Mouse (Mus musculus) right cerebral cortex, postnatal 10 days (tissue): ENCODE results near the gene Actr5.
A peak's percentile ranks its signal among the peaks of the same experiment; 100 is the strongest.

ENCODE experiments used
- DNase-seq, 2 experiments: peaks; one replicate each; pipeline ENCODE4 v3.0.0; 2021; ENCODE audit warnings: low spot score in 2 of 2

Gene Actr5

DNA sequence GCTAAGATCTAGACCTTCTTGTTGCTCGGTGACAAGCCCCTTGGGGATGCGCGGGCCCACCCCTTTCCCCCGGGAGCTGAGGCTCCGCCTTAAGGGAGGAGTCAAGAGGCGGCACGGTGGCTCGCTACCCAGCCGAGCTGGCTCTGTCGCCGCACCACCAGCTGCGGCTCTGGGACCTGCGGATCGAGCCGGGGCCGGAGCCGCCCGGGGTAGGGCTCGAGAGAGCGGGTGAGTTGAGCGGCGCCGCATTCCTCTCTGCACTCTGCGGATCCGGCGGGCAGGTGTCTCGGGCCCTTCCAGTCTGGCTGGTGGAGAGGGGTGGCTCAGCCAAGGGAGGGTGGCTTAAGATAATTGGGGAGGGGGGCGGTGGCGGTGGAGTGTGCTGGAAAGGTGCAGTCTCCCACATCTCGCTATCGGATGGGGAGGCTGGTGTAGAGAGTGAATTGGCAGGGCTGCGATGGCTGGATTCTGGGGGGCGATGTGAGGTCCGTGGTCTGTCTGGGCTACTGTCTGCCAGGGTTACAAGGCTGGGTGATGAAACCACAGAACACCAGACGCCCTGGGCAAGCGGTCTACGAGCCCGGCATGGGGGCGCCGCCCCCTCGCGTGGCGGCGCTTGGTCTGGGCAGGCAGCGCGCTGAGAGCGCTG is 42.5 kb downstream of the Actr5 start:
- peak; percentile 82 to 85 for DNase-seq

DNA sequence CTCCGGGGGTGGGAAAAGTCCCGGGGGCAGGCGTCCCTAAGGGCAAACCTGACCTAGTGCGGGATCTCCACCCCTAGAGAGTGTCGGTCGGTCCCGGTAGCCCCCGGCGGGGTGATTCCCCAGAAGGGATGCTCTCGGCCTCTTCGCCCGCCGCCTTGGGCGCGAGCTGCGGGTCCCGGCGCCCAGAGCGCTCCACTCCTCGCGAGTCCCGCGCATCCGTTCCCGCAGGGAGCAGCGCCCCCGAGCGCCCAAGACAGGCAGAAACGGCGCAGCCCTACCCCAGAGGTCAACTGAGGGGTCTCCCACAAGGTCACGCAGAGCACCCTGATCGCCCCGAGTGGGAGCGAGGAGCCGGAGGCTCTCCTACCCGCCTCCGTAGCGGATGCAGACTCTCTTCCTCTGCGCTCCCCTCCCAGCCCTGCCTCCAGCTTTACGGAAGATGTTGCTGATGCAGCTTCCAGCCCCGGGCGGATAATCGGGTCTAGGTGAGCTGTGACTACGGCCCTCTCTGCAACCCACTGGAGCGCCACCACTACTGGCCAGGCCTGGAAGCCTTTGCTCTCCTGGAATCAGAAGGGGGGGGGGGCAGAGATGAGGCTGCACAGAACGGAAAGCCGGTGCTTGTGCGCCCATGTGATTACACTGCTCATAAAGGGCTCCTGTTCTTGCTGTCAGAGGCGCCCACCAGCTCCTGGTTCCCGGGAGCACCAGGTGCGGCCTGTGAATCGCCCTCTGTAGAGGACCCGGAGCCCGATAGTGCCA is 43.2 kb downstream of the Actr5 start:
- peak; percentile 72 to 80 for DNase-seq

- no peak for DNase-seq
These were observed 43.8 kb downstream of the Actr5 start for GRCm38 (mm10) chr2:158668433-158669010.

DNA sequence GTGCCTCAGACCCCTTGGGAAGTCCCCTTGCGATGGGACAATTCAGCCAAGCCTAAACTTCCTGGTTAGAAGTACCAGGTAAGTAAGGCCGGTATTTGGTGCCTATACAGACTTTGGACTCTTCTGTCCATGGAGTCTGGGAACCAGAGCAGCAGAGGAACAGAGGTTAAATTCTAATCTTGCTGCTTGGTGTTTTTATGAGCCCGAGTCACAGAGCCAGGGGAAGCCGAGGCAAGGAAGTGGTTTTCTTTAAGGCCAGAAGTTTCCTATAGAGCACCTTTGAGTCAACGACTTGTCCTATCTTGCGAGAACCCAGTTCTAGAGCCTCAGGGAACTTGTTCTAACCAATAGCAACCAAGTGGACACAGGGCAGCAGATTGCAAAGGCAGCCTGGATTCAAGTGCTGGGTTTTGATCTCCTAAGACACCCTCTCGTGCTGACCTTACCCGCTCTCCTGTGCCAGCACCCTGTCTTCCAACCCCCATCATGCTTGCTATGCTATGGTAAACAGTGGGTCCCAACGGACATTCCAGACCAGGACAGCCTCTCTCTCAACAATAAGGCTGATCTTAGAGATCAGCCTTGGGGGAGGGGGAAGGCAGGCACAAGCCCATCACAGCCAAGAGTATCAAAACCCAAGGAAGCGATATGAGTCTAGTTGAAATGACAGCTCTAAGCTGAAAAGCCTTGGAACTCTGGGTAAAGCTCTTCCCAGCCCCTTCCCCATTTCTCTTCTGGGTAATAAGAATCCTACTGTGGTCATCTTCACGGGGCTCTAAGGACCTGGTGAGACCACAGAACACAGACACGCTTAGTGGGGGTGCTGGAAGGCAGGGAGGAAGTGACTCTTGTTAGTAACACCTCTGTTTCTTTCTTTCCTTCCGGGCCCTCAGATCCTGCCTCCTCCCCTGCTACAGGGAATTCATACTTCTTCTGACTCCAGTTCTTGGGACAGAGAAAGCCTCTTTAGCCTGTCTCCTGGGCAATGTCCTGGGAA is 44.8 kb downstream of the Actr5 start:
- no peak for DNase-seq

- DNase-seq: no peak
These were observed 45.9 kb downstream of the Actr5 start for GRCm38 (mm10) chr2:158670571-158670970.

- peak; percentile 60 to 63 for DNase-seq
These were observed 48.1 kb downstream of the Actr5 start for GRCm38 (mm10) chr2:158672829-158673228.

- peak; percentile 56 to 69 for DNase-seq
These were observed 48.8 kb downstream of the Actr5 start for GRCm38 (mm10) chr2:158673493-158673892.

GRCm38 (mm10) chr2:158674131-158674530 is 49.4 kb downstream of the Actr5 start:
- no peak for DNase-seq

DNA sequence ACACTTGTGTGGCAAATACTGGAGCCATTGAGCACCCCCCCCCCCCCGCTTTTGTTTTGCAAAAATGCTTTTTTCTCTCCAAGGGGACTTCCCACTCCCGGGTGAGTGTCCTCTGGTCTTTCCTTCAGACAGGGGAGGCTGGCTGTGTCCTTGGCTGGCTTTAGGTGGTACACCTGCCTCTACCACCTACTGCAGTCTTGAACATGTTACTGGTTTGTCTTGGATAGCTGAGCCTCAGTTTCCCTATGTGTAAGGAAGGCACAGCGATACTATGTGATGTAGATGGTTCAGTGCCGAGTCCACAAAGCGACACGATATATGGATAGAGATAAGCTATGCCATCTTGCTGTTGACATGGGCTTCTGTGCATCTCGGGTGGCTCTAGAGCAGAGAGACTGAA is 50.1 kb downstream of the Actr5 start:
- no peak for DNase-seq

DNA sequence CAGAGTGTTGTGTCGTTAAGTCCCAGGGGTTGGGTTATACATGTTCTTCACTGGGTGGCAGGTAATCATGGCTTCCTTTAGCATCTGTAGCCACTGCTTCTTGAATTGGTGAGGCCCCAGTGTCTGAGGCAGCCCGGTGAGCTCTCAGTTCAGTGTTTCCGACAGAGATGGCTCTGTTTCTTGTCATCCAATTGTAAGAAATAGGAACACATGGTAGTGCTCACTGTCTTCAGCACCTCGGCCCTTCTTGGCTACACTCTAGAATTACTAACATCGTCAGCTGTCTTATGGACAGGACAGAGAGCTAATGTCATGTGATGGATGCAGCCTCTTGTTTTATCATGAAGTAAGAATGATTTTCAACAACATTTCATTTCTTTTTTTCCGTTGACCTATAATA is 50.5 kb downstream of the Actr5 start:
- DNase-seq: no peak

DNA sequence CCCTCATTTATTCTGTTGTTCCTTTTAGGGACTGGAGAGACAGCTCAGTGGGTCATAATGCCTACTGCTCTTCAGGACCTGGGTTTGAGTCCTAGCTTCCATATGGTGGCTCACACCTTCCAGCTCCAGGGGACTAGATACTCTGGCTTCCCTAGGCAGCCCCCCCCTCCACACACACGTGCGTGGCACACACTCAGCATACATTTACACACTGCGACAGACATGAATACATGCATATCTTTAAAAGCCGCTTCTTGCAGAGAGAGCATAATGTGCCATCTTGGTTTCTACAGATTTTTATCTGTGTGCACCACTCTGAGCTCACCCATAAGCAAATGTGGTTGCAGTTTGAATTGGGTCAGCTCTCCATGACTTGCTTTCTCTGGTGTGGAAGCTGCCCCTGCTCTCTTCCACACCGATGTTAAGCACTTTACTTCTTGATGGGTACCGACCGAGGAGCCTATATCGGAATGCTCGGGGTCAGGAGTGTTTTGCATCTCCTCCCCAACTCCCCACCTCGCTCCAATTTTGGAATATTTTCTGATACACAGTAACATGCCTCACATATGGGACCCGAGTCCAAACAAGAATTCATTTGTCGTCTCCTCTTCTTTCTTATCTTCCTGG is 51.3 kb downstream of the Actr5 start:
- DNase-seq: no peak

- DNase-seq: no peak
These were observed 53.3 kb downstream of the Actr5 start for GRCm38 (mm10) chr2:158677946-158678345.

DNA sequence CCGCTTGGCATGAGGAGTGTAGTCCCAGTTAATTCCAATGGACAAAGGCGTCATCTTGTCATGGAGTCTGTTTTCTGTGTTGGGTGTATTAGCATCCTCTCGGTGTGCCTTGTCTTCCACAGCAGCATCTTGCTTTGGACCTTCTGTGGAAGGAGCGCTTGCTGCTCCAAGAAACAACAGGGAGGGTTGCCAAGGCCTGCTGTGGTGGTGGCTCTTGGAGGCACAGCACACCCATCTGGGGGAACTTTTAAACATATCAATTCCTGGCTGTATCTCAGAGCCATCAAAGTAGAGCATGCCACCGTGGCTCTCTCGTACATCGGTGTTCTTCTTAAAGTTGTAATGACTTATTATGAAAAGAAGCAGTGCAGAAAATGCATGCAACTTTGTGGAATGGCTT is 54.4 kb downstream of the Actr5 start:
- peak in 1 of 2 experiments; percentile 43 for DNase-seq

- no peak for DNase-seq
These were observed 55.7 kb downstream of the Actr5 start for GRCm38 (mm10) chr2:158680357-158680889.

DNA sequence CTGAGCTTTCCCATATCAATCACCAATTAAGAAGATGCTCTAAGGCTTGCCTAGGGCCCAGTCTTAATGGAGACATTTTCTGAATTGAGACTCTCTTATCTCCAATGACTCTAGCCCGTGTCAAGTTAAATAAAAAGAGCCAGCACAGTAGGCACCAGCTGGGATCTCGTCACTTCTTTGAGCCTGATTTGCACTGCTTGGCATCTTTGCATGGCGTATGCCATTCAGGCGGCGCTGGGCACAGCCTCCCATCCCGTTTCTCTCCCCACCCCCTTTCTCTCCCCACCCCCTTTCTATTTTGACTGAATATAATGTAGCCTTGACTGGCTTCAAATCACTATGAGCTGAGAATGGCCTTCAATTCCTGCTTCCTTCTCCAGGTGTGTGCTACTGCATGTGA is 57.0 kb downstream of the Actr5 start:
- DNase-seq: no peak

GRCm38 (mm10) chr2:158682344-158683037 is 57.8 kb downstream of the Actr5 start:
- DNase-seq: no peak

DNA sequence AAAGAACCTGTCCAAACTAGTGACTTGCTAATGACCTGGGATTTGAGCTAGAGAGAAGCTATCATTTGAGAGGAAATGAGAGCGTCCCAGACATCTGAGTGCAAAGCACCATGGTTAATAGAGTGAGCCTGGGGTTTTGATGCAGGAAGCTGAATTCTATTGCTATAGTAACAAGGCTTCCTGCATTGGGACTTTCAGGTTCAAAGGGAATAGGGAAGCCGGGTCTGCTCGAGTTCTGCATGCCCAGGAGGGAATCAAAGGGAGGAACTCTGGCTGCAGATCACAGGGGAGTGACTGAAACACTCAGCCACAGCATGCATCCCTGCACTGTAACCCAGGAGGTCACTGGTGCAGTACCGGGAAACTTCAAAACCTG is 58.3 kb downstream of the Actr5 start:
- DNase-seq: no peak

GRCm38 (mm10) chr2:158684247-158684843 is 59.7 kb downstream of the Actr5 start:
- no peak for DNase-seq

DNA sequence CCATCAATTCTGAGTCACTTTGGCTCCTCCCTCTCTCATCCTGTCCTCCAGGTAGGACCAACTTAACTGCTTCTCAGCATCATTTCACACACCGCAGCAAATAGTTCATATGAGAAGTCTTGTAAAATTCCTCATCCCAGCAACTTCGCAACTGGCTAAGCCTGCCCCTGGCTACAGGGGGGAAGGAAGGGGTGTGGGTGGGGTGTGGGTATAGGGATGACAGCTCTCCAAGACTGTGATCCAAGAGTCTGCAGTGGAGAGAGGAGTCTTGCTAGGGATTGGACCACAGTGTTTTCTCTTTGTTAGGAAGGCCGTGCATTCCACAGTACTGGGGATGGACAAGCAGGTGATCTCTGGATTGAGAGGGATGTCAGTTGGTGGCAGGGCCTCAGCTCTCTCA is 60.2 kb downstream of the Actr5 start:
- DNase-seq: no peak

DNA sequence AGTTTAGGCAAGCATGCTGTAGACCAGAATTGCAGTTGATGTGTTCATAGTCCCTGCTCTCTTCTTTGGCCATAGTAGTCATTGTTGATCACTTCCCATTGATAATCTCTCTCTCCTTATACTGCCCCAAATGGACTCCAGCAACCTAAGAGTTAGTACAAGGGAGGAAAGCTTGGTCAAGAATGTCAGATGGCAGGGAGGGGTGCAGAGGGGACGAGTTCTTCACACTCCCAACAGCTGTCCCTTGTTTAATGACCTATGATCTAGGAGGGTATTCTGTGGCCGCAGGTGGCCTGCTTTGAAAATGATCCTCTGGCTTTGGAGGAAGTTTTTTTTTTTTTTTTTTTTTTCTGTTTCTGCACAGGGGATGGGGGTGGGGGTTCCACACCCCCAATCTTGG is 61.7 kb downstream of the Actr5 start:
- no peak for DNase-seq
